Mouse (Mus musculus) liver, embryonic 12.5 days (tissue): Measurements from ENCODE around the gene Prdm11. TPM values are rescaled to one million over a fixed set of nuclear protein-coding genes. Genes with fewer than 3 reads are reported as not detected.

Experiments used
- ATAC-seq: fragments of 200-750 bp; cut with Nextera tagmentation; 2 replicates; pipeline ENCODE4 v1.8.0; 2017; ENCODE audit warnings: moderate number of reproducible peaks, mild to moderate bottlenecking, moderate library complexity
- H3K27ac ChIP-seq: fragments of 300-500 bp; sonication (generic); 2 replicates; pipeline ENCODE4 v1.5.1; 2016; ENCODE audit warnings: mild to moderate bottlenecking
- H3K27me3 ChIP-seq: fragments of 300-500 bp; sonication (generic); replicated peaks from 2 replicates; pipeline ENCODE4 v1.6.1; 2016; ENCODE audit warnings: mild to moderate bottlenecking, moderate library complexity
- H3K36me3 ChIP-seq: fragments of 300-500 bp; sonication (generic); 2 replicates; pipeline ENCODE4 v1.6.1; 2016; ENCODE audit warnings: mild to moderate bottlenecking, moderate library complexity
- H3K4me1 ChIP-seq: fragments of 300-500 bp; sonication (generic); 2 replicates; pipeline ENCODE4 v1.6.1; 2016
- H3K4me2 ChIP-seq: fragments of 300-500 bp; sonication (generic); 2 replicates; pipeline ENCODE4 v1.6.1; 2016; ENCODE audit warnings: mild to moderate bottlenecking, moderate library complexity
- H3K4me3 ChIP-seq: fragments of 300-500 bp; sonication (generic); 2 replicates; pipeline ENCODE4 v1.5.1; 2016; ENCODE audit warnings: mild to moderate bottlenecking, moderate library complexity
- H3K9ac ChIP-seq: fragments of 300-500 bp; sonication (generic); 2 replicates; pipeline ENCODE4 v1.6.1; 2016; ENCODE audit warnings: mild to moderate bottlenecking, moderate library complexity
- H3K9me3 ChIP-seq: fragments of 300-500 bp; sonication (generic); replicated peaks from 2 replicates; pipeline ENCODE4 v1.6.1; 2016; ENCODE audit warnings: mild to moderate bottlenecking, moderate library complexity
- WGBS: fragments of 180-500 bp; shearing (Covaris S2); methylation state at CpG from one replicate; pipeline ENCODE4 v1.1.7; 2016; ENCODE audit not compliant: insufficient replicate concordance; 5-methylcytosine and 5-hydroxymethylcytosine counted together
- polyA plus RNA-seq: library from polyadenylated mRNA; unstranded; fragments of >200 nt; fragmentation: Nextera tagmentation; extraction: Ambion mirVana; gene quantifications from 2 replicates; pipeline ENCODE4 v1.2.1, GENCODE M21; 2016

Prdm11 gene
- polyA plus RNA-seq, 1 experiment from 2014 or later = 9.2 TPM

DNA sequence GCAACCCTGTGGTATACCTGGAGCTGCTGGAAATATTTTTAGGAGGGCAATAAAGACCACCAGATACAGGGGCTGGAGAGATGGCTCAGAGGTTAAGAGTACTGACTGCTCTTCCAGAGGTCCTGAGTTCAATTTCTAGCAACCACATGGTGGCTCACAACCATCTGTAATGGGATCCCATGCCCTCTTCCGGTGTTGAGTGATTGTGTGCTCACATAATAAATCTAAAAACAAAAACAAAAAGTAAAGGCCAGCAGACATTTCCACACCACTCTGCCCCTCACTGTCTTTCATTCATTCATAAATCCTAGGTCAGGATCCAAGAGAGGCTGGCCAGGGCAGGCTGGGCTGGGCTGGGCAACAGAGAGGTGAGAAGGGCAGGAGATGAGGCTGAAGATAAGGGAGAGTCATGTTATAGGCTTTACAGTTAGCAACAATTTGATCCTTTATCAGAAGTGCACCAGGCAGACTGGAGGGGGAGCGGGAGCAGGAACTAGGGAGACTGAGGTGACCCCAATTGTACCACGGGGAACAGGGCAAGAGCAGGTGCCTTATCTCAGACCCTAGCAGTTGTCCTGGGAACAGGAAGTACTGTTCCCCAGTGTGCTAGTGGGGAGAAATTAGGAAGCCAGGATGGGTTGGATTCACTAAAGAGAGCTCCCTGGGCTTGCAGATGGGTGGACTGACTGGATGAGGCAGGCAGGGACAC, 2.4 kb downstream of the Prdm11 start:
- 37% methylated on average over 3 of the region's 3 CpGs for WGBS
- no peak for ATAC-seq
- Histone ChIP-seq H3K4me1 (peaks cover 73% of the 10 kb centered on the region), H3K4me2 (no peak overlapping the region), H3K4me3 (no peak overlapping the region), H3K9me3 (no peaks in the 10 kb centered on the region), H3K36me3 (no peaks in the 10 kb centered on the region), H3K27ac (no peak overlapping the region), H3K27me3 (peaks cover 8% of the 10 kb centered on the region), H3K9ac (no peak overlapping the region)

- Histone ChIP-seq H3K27ac (0 out of 2 replicates have a peak overlapping the region, but pooled peaks have one; percentile 2), H3K4me3 (no peak overlapping the region), H3K9me3 (no peaks in the 10 kb centered on the region), H3K27me3 (no peaks in the 10 kb centered on the region; the same call in 1 of the 2 replicates), H3K36me3 (no peaks in the 10 kb centered on the region), H3K9ac (no peak overlapping the region), H3K4me2 (no peak overlapping the region), H3K4me1 (peaks cover 84% of the 10 kb centered on the region)
- 63% methylated on average over 6 of the region's 6 CpGs for WGBS
- ATAC-seq = no peak
Measured at GRCm38 (mm10) chr2:93041470-93041869, 4.5 kb downstream of the Prdm11 start.

DNA sequence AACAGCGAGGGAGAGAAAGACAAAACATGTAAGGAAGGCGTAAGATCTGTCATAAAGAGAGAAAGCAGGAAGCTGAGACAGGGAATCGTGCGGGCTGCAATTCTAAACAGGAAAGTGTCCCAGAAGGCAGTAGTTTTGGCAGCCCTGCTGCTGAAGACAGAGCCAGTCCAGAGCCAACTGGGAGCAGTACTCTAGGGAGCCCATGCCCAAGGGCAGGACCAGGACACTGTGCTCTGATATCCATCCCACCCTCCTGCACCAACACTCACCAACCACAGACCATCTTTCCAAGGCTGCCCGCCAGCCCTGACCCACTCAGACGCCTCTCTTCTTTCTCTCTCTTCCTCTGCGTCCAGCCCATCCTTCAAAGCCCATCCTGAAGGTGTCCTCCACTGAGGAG, 5.1 kb downstream of the Prdm11 start:
- H3K9ac ChIP-seq = no peak overlapping the region
- WGBS = 74% methylated on average over 7 of the region's 7 CpGs
- H3K4me2 ChIP-seq = no peak overlapping the region
- H3K9me3 ChIP-seq = no peaks in the 10 kb centered on the region
- ATAC-seq = no peak
- peaks cover 87% of the 10 kb centered on the region for H3K4me1 ChIP-seq
- H3K4me3 ChIP-seq = no peak overlapping the region
- H3K36me3 ChIP-seq = no peaks in the 10 kb centered on the region
- H3K27me3 ChIP-seq = no peaks in the 10 kb centered on the region
- H3K27ac ChIP-seq = 0 out of 2 replicates have a peak overlapping the region, but pooled peaks have one; percentile 2

DNA sequence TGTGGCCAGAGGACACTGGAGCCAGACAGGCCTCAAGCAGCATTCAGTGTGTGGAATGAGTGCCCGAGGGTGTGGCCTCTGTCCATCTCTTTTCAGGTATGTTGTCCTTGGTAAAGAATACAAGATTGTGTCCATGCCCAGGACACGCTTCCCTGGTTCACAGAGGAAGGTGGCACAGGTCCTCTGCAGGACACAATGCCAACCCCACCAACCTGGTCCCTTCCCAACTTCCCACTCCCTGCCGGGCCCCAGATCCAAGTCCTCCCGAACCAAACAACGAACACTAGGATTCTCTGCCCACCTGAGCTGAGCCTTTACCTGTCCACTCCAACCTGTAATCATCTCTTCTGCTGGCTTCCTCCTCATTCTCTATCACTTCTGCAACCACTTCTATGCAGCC, 6.3 kb downstream of the Prdm11 start:
- Histone ChIP-seq H3K4me3 (no peak overlapping the region), H3K27ac (no peak overlapping the region), H3K36me3 (no peaks in the 10 kb centered on the region), H3K27me3 (no peaks in the 10 kb centered on the region), H3K9ac (no peak overlapping the region), H3K4me2 (no peak overlapping the region), H3K4me1 (peaks cover 89% of the 10 kb centered on the region), H3K9me3 (no peaks in the 10 kb centered on the region)
- ATAC-seq = no peak
- 74% methylated on average over 5 of the region's 5 CpGs for WGBS

- Histone ChIP-seq H3K27me3 (no peaks in the 10 kb centered on the region), H3K9me3 (no peaks in the 10 kb centered on the region), H3K36me3 (no peaks in the 10 kb centered on the region), H3K9ac (no peak overlapping the region), H3K4me1 (peaks cover 83% of the 10 kb centered on the region), H3K4me2 (no peak overlapping the region), H3K27ac (no peak overlapping the region), H3K4me3 (no peak overlapping the region)
- 62% methylated on average over 3 of the region's 3 CpGs for WGBS
- no peak for ATAC-seq
Measured at GRCm38 (mm10) chr2:93039043-93039442, 6.9 kb downstream of the Prdm11 start.

DNA sequence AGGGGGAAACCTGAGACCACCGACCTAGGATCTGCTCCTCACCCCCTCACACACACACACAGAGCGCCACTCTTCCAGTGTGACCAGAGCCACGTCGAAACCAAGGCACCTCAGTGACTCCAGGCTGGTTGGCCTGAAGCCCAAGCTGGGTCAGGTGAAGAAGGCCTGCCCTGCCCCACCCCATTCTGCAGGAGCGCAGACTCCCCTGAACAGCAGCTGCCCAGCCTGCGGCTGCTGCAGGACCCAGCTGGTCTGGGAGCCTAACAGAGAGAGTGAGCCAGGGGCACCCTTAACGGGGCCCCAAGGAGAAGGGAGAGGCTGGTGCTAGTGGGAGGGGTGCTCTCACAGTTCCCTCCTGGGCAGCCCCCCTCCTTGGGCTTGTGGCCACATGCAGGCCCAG, 10.3 kb downstream of the Prdm11 start:
- Histone ChIP-seq H3K9me3 (no peaks in the 10 kb centered on the region), H3K27ac (no peak overlapping the region), H3K9ac (0 out of 2 replicates have a peak overlapping the region, but pooled peaks have one; percentile 20), H3K36me3 (no peaks in the 10 kb centered on the region), H3K27me3 (no peaks in the 10 kb centered on the region), H3K4me3 (no peak overlapping the region), H3K4me1 (peaks cover 49% of the 10 kb centered on the region), H3K4me2 (no peak overlapping the region)
- ATAC-seq = peak; percentile 60
- WGBS = 49% methylated on average over 7 of the region's 7 CpGs

DNA sequence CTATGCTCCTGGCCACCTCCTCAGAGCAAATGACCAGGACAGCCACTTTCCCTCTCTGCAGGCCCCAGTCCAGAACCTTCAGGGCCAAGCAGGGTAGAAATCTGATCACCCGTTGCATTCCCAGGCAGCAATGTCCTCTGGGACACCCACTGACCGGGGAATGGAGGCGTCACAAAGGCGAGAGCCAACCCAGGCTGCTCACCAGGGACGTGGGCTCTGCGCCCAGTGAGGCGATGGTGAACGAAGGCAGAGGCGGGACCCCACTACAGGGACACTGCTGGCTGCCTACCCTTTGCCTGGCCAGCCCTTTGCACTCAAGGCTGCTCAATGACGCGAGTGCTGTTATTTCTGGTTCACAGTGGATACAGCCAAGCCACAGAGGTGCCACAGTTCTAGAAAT, 13.3 kb downstream of the Prdm11 start:
- no peak overlapping the region for H3K9ac ChIP-seq
- no peaks in the 10 kb centered on the region for H3K27me3 ChIP-seq
- no peaks in the 10 kb centered on the region for H3K9me3 ChIP-seq
- no peak overlapping the region for H3K4me3 ChIP-seq
- H3K4me2 ChIP-seq = no peak overlapping the region
- no peak overlapping the region for H3K27ac ChIP-seq
- peaks cover 41% of the 10 kb centered on the region for H3K4me1 ChIP-seq
- ATAC-seq = no peak
- no peaks in the 10 kb centered on the region for H3K36me3 ChIP-seq
- 78% methylated on average over 11 of the region's 11 CpGs for WGBS

- no peaks in the 10 kb centered on the region for H3K36me3 ChIP-seq
- H3K4me3 ChIP-seq = no peak overlapping the region
- 82% methylated on average over 8 of the region's 8 CpGs for WGBS
- no peak overlapping the region for H3K4me2 ChIP-seq
- no peaks in the 10 kb centered on the region for H3K9me3 ChIP-seq
- H3K4me1 ChIP-seq = peaks cover 43% of the 10 kb centered on the region
- no peak for ATAC-seq
- H3K27me3 ChIP-seq = no peaks in the 10 kb centered on the region
- H3K9ac ChIP-seq = no peak overlapping the region
- no peak overlapping the region for H3K27ac ChIP-seq
Measured at GRCm38 (mm10) chr2:93032049-93032448, 13.9 kb downstream of the Prdm11 start.

DNA sequence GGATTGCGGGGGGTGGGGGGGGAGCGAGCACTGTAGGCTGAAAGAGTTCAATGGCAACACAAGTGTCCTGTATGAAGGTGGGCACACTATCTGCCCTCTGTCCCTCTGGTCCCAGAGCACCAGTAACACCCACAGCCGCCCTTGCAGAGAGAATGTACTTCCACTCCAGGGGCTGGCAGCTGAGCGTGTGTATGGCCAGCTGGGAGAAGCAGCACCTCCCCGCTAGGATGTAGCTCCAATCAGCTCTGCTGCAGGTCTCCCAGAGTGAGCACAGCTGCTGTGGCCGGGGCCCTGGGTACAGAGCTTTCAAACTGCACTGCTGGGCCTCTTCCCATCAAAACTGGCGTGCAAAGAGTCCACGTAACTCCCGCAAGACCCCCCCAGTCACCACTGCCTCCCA, 14.9 kb downstream of the Prdm11 start:
- ATAC-seq = no peak
- Histone ChIP-seq H3K4me2 (no peak overlapping the region), H3K27ac (no peak overlapping the region), H3K4me1 (peaks cover 38% of the 10 kb centered on the region), H3K4me3 (no peak overlapping the region), H3K9me3 (no peaks in the 10 kb centered on the region), H3K27me3 (no peaks in the 10 kb centered on the region), H3K9ac (no peak overlapping the region), H3K36me3 (no peaks in the 10 kb centered on the region)
- 69% methylated on average over 9 of the region's 9 CpGs for WGBS

GRCm38 (mm10) chr2:93030101-93030500, 15.9 kb downstream of the Prdm11 start:
- no peak overlapping the region for H3K27ac ChIP-seq

GRCm38 (mm10) chr2:93029267-93030060, 16.5 kb downstream of the Prdm11 start:
- ATAC-seq = no peak
- Histone ChIP-seq H3K4me1 (peaks cover 27% of the 10 kb centered on the region), H3K36me3 (no peaks in the 10 kb centered on the region), H3K4me3 (no peak overlapping the region), H3K4me2 (peak overlapping the region; percentile 21), H3K9me3 (no peaks in the 10 kb centered on the region), H3K9ac (no peak overlapping the region), H3K27me3 (no peaks in the 10 kb centered on the region), H3K27ac (no peak overlapping the region)
- WGBS = 32% methylated on average over 14 of the region's 14 CpGs

More at GRCm38 (mm10) chr2:93030101-93030500, 15.9 kb downstream of the Prdm11 start:
- no peaks in the 10 kb centered on the region for H3K9me3 ChIP-seq
- WGBS = 56% methylated on average over 6 of the region's 6 CpGs
- peaks cover 29% of the 10 kb centered on the region for H3K4me1 ChIP-seq
- H3K4me3 ChIP-seq = no peak overlapping the region
- no peaks in the 10 kb centered on the region for H3K36me3 ChIP-seq
- H3K9ac ChIP-seq = no peak overlapping the region
- ATAC-seq = no peak
- no peak overlapping the region for H3K4me2 ChIP-seq
- H3K27me3 ChIP-seq = no peaks in the 10 kb centered on the region

DNA sequence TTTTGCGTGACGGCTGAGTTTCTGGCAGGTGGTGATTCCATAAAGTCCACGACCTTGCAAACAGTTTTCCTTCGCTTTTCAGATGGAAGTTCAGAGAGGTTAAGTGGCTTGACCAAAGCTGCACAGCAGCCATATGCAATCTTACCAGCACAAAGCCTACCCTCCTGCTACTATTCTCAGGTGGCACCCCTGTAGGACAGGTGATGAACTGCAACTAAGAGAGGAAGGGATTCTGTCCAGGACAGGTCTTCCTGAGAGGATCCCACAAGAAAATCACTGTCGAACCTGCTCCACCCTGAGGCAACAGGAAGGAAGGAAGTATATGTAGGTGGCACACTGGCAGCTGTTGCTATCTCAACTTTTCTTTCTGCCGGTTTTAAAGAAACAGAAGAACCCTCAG, 17.1 kb downstream of the Prdm11 start:
- peaks cover 27% of the 10 kb centered on the region for H3K4me1 ChIP-seq

More for the DNA sequence above, 17.1 kb downstream of the Prdm11 start:
- 58% methylated on average over 6 of the region's 6 CpGs for WGBS
- no peak overlapping the region for H3K27ac ChIP-seq
- H3K9me3 ChIP-seq = no peaks in the 10 kb centered on the region
- peak overlapping the region; percentile 21; the same call in 1 of the 2 replicates for H3K4me2 ChIP-seq
- H3K4me3 ChIP-seq = no peak overlapping the region
- H3K9ac ChIP-seq = no peak overlapping the region
- H3K27me3 ChIP-seq = no peaks in the 10 kb centered on the region
- ATAC-seq = no peak
- H3K36me3 ChIP-seq = no peaks in the 10 kb centered on the region
